Mouse (Mus musculus): ENCODE data around the gene Itgb1bp1.

Itgb1bp1 gene

GRCm38 (mm10) chr12:21301324-21301723, 15.2 kb upstream of the Itgb1bp1 start:
- no peak for DNase-seq (ENCODE audit: low read depth)

GRCm38 (mm10) chr12:21298856-21299255, 12.8 kb upstream of the Itgb1bp1 start:
- no peak for DNase-seq (ENCODE audit: low read depth)

DNA sequence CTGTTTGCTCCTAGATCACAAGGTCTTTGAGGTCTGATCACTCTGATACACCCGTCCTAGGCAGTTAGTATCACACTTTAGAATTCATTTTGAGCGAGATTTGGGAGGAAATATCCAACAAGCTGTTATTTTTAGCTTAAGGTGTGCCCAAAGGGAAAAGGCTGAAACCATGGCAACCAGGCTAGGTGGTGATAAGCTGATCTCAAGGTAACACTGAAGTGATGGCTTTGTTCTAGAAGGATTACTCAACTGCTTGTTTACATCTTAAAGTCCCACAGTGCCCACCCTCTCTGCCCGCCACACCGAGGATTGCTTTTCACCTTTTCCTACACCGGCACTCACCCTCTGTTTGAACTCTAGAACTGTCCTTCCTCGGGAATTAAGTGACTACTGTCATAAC, 3.6 kb upstream of the Itgb1bp1 start:
- no peak for DNase-seq (ENCODE audit: low read depth)

GRCm38 (mm10) chr12:21288716-21289395, 2.8 kb upstream of the Itgb1bp1 start:
- no peak for DNase-seq (ENCODE audit: low read depth)

- no peak for DNase-seq (ENCODE audit: low read depth)
Observed at GRCm38 (mm10) chr12:21286712-21287650, 897 bp upstream of the Itgb1bp1 start.

DNA sequence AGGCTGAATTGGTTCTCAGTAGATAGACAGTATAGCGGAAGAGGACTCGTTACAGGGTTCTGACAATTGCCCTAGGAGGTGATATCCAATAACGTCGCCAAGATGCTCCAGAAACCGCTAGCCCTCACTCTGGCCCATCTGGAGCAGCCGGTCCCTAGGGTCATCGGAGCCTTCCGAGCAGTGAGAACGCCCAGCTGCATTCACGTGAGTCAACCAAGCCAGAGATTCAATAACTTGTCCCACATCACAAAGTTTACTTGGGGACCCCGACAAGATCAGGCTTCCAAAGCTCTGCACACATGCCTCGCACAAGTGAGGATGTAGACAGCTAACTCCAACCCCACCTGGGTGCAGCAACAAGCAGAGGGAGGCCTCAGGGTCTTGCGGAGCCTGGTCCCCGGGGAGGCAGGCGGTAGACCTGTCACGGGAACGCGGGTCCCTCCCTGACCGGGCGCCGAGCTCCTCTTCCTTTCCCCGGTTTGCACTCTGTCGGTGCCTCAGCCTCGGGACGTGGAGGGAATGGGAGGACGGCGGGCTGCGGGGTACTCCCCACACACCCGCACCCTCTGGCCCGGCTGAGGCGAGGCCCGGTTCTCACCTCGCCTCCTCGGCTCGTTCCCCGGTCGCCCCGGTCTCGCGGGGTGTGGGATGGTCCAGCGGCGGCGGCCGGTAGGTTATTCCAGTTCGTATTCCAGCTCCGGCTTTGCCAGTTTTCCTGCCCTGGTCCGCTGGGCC, 409 bp downstream of the Itgb1bp1 start:
- DNase-seq (ENCODE audit: low read depth), result peak; percentile 89

- no peak for DNase-seq (ENCODE audit: low read depth)
Observed at GRCm38 (mm10) chr12:21284761-21285441, 1.2 kb downstream of the Itgb1bp1 start, which contains the start of gene Cpsf3. Gene Cpsf3, plus strand, starts transcription at chr12:21285391.

DNA sequence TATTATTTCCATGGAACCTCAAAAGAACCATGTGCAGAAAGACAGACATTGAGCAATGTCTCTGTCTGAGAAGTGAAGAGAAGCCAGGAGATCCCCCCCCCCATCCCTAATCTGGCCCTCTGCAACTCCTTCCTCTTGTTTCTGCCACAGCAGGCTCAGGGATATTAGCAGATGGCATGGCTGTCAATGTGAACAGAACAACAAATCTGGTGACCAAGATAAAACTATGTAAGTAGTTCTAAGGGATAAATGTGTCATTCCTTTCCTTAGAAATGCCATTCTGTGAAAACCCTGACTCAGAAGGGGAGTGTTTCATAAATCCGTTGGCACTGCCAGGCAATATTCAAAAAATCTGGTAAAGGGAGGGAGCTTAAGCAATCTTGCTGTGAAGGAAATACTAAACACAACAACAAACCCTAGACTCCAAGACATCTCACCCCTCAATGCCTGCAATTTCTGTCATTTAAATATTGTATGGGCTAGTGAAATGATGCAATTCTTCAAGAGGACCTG, 8.7 kb downstream of the Itgb1bp1 start:
- no peak for DNase-seq (ENCODE audit: low read depth)

DNA sequence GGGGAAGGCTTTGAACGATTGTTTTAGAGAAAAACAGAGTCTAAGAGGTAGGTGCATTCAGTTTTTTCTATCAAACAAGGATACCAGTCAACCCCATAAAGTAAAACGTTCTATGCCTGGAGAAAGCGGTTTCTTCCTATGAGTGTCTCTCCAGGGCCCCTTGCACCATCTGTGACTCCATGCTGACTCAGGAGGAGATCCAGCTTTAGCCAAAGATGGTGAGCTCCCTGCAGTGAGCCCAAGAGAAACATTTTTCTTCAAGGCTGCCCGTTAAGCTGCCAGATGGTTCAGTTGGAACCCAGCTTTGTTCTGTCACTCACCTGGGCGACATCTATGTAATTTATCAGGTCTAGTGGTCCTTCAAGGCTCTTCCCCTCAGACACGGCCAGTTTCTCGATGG, 11.6 kb downstream of the Itgb1bp1 start:
- no peak for DNase-seq (ENCODE audit: low read depth)

DNA sequence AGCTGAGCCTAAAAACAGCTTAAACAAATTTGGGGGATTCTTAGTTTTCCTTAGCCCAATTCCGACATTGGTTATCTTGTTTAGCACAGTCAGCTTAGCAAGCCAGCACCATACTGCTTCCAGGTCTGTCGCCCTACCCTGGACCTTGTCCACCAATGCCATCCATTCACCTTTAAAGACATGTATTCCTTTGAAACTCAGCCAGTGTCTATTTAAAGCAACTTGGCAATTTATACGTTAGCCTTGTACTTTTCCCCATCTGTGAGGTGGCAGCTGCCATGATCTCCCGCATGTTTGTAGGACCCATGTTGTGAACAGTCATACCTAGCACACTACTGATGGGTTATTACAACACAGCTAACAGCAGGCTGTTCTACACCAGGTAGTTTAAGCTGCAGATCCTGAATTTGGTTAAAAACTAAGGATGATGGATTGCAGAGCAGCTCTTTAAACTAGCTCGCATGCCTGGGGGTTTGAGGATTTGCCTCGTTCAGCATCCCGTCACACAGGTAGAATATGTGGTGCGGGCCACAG, 17.9 kb downstream of the Itgb1bp1 start:
- DNase-seq (ENCODE audit: low read depth), result no peak

DNA sequence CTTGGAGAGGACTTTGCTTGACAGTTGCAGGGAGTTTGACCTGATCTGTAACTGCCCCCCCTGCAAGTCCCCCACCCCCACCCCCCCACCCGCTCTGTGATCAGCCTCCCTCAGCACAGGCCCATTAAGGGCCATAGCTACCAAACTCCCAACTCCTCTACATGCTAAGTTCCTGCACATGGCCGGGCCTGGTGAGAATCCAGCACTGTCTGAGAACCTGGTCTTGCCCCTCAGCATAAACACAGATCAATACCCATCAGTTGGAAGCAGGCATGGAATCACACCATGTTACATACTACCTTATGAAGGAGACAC, 19.3 kb downstream of the Itgb1bp1 start:
- DNase-seq (ENCODE audit: low read depth), result no peak

DNA sequence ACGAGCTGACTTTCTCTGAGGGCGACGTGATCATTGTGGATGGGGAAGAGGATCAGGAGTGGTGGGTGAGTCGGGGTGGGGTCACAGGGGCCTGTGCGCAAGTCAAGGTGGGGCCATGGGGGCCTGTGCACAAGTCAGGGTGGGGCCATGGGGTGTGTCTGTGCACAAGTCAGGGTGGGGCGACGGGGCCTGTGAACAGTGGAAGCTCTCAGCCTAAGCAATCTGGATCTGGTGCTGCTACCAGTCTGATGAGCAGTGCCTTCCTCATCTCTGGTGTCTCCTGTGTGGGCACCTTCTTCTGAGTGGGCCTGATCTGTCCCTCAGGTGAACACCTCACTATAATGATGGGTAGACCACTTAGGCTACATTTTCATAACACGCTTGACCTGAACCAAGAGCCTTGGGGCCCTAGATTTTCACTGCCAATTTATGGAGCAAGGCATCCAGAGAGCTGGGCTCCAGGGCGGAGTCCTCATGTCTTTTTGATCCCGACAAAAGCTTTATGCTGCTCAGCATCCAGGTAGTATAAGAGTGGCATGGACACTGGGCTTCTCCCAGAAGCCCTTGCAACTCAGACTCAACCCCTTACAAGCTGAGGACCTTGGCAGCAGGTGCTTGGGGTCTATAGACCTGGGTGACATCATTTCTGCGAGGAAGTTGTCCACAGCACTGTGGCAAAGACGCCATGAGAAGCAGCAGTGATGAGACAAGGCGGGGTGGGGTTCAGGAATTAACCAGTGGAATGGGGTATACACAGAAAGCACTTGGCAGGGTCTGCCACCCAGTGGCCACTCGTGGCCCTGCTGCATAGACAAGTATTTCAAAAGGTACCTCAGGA, 19.9 kb downstream of the Itgb1bp1 start:
- DNase-seq (ENCODE audit: low read depth), result no peak

GRCm38 (mm10) chr12:21265501-21265900, 20.6 kb downstream of the Itgb1bp1 start:
- DNase-seq (ENCODE audit: low read depth), result no peak

GRCm38 (mm10) chr12:21264970-21265369, 21.1 kb downstream of the Itgb1bp1 start:
- DNase-seq (ENCODE audit: low read depth), result no peak

DNA sequence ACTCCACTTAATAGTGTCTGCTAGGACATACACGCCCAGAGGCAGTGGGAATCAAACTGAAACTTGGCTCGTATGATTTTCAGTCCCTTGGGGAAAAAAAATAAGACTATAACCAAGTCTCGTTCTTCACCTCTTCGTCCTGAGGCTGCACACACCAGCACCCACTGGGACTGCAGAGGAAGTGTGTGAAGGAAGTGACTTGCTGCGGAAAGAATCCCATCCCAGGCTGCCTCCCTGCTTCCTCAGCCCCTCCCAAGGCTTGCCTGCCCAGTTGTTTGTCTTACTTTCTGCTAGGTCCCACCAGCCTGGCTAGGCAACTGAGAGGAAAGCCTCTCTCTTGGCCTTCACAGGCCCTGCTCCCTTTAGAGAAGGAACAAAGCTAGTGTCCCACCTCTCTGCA, 21.8 kb downstream of the Itgb1bp1 start:
- DNase-seq (ENCODE audit: low read depth), result no peak

GRCm38 (mm10) chr12:21263256-21263655, 22.8 kb downstream of the Itgb1bp1 start:
- DNase-seq (ENCODE audit: low read depth), result no peak

DNA sequence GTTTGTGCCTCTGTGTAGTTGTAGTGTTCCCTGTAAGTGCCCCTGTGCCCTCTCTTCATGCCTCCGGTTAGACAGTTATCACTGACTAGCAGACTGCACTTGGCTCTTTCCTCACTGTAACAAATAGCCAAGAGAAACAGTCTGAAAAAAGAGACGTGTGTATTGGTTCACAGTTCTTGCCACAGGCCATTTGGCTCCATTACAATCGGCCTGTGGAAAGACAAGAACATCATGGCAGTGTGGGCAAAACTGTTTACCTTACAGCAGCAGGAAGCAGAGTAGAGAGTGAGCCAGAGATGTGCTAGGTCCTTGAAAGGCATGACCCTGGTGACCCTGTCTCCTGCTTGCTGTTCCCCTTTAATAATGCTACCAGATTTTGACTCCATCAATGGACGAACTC, 24.6 kb downstream of the Itgb1bp1 start:
- peak; percentile 40 for DNase-seq (ENCODE audit: low read depth)

GRCm38 (mm10) chr12:21260494-21261256, 25.4 kb downstream of the Itgb1bp1 start:
- no peak for DNase-seq (ENCODE audit: low read depth)

DNA sequence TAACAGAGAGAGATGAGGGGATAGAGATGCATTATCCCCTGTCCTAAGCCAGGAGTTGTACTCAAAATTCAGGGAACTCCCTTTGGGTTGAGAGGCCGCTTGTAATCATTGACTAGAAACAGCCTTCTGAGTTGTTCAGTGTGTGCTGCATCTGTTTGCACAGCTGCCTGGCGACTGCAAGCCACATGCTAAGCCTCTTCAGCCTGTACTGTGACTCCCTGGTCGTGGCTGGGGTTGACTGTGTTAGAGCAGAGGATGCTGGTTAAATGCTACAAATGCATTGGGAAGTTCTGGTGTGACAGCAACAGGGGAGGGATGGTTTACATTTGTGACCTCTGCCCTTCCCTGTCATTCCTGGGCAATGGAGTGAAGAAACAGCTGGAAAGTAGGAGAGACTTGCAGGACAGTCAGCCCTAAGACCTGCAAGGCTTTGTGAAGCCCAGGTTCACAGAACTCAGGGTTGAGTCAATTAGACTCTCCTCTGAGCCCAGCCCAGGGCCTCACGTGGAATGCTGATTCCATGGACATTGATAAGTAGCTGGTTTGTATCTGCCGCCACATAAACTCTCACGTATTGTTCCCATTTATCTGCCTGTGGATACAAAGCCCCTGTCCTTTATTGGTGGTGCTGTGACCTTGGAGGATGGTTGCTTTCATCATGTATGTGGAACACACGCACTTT, 38.2 kb downstream of the Itgb1bp1 start:
- no peak for DNase-seq (ENCODE audit: low read depth)

Data from fibroblast of lung, adult 2 months (primary cell).